Mouse (Mus musculus): ENCODE data around the gene Zfp978. TPM values are rescaled to one million over a fixed set of nuclear protein-coding genes. Genes with fewer than 3 reads are reported as not detected.
"Not testable (repeated sequence)": the region's sequence is repeated elsewhere in the genome, so short reads cannot be mapped to it uniquely, and the experiment has no call there.

The Zfp978 gene
- polyA plus RNA-seq, 1 experiment = not detected

DNA sequence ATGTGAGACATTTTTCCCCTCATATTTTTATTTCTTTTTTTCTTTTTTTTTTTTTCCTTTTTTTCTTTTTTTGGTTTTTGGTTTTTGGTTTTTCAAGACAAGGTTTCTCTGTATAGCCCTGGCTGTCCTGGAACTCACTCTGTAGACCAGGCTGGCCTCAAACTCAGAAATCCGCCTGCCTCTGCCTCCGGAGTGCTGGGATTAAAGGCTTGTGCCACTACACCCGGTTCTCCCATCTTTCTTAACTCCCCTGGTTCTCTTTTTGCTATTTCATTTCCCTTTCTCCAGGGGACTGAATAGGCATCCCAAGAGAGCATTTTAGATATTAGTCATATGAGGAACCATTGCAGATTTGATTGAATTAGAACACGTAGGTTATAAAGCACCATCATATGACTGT, 7.5 kb upstream of the Zfp978 start:
- not testable (repeated sequence) for H3K27me3 ChIP-seq (ENCODE audit: control insufficient read depth, insufficient read depth, low read length); H3K4me1 ChIP-seq (ENCODE audit: control insufficient read depth, insufficient read depth, insufficient read length, low read length); H3K4me3 ChIP-seq (ENCODE audit: low read depth, low read length); H3K36me3 ChIP-seq (ENCODE audit: control insufficient read depth, insufficient read depth, low read length); H3K27ac ChIP-seq (ENCODE audit: insufficient read depth, low read depth, low read length)
- WGBS = 82% methylated on average over 4 of the region's 4 CpGs

DNA sequence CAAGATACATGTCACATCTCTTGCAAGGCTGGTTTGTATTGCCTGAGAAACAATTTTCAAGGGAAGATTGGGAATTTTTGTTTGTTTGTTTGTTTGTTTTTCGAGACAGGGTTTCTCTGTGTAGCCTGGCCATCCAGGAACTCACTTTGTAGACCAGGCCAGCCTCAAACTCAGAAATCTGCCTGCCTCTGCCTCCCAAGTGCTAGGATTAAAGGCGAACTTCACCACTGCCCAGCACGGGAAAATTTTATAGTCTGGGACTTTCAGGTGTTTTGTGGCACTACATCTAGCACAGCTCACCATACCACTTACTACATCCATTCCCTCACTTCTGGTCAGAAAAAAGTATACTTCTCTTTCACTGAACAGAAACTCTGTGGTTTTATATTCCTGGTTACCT, 5.1 kb upstream of the Zfp978 start:
- WGBS = no CpG with 5 or more reads among the region's 3 CpGs
- not testable (repeated sequence) for H3K27me3 ChIP-seq (ENCODE audit: control insufficient read depth, insufficient read depth, low read length); H3K4me3 ChIP-seq (ENCODE audit: low read depth, low read length); H3K4me1 ChIP-seq (ENCODE audit: control insufficient read depth, insufficient read depth, insufficient read length, low read length); H3K36me3 ChIP-seq (ENCODE audit: control insufficient read depth, insufficient read depth, low read length); H3K27ac ChIP-seq (ENCODE audit: insufficient read depth, low read depth, low read length)

DNA sequence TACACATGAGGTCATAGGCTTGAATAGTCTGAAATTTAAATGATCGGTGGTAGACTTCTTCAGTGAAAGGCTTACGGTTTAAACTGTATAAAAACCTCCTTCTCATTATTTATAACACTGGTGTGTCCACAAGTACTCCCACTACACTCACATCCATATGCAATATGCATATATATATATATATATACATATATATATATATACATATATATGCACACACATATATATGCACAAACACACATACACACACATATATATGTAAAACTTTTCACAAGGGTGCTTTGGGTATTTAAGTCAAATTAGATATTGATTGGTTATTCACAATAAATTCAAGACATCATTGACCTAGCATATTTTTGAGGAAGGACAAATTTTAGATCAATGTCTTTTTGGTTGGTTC, 3.9 kb upstream of the Zfp978 start:
- no CpG with 5 or more reads among the region's 2 CpGs for WGBS
- H3K4me1 ChIP-seq (ENCODE audit: control insufficient read depth, insufficient read depth, insufficient read length, low read length); H3K36me3 ChIP-seq (ENCODE audit: control insufficient read depth, insufficient read depth, low read length); H3K27me3 ChIP-seq (ENCODE audit: control insufficient read depth, insufficient read depth, low read length); H3K27ac ChIP-seq (ENCODE audit: insufficient read depth, low read depth, low read length); H3K4me3 ChIP-seq (ENCODE audit: low read depth, low read length): not testable (repeated sequence)

DNA sequence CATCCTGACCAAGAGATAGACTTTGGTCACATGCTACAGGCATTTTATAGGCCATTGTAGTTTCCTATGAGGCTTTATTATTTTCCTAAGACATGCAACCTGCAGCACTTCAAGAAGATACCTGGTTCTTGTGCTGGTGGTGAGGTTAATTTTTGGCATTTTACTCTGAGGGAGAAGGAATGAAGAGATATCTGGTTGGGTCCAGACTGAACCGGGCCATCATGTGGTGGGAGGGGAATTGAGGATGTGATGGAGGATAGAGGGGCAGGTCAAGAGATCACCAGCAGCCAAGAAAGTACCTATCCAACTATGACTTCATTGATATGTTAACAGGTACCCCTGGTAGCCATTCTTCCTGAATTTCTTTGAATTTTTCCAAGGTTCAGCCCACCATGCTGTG, 769 bp downstream of the Zfp978 start:
- not testable (repeated sequence) for H3K36me3 ChIP-seq (ENCODE audit: control insufficient read depth, insufficient read depth, low read length); H3K27ac ChIP-seq (ENCODE audit: insufficient read depth, low read depth, low read length); H3K4me1 ChIP-seq (ENCODE audit: control insufficient read depth, insufficient read depth, insufficient read length, low read length); H3K27me3 ChIP-seq (ENCODE audit: control insufficient read depth, insufficient read depth, low read length); H3K4me3 ChIP-seq (ENCODE audit: low read depth, low read length)
- WGBS = no CpG with 5 or more reads among the region's 1 CpGs

DNA sequence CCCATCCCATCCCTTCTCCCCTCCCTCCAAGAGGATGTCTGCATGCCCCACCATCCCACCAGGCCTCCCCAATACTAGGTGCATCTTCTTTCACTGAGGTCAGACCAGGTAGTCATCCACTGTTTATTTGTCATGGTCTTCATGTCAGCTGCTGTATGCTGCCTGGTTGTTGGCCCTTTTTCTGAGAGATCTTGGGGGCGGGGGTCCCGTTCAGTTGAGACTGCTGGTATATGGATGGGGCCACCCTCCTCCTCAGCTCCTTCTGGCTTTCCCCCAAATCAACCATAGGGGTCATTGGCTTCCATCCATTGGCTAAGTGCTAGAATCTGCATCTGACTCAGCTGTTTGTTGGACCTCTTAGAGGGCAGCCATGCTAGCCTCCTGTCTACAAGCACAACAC, 8.5 kb downstream of the Zfp978 start:
- WGBS = no CpG with 5 or more reads among the region's 2 CpGs
- H3K27ac ChIP-seq (ENCODE audit: insufficient read depth, low read depth, low read length); H3K27me3 ChIP-seq (ENCODE audit: control insufficient read depth, insufficient read depth, low read length); H3K4me1 ChIP-seq (ENCODE audit: control insufficient read depth, insufficient read depth, insufficient read length, low read length); H3K4me3 ChIP-seq (ENCODE audit: low read depth, low read length); H3K36me3 ChIP-seq (ENCODE audit: control insufficient read depth, insufficient read depth, low read length): not testable (repeated sequence)

DNA sequence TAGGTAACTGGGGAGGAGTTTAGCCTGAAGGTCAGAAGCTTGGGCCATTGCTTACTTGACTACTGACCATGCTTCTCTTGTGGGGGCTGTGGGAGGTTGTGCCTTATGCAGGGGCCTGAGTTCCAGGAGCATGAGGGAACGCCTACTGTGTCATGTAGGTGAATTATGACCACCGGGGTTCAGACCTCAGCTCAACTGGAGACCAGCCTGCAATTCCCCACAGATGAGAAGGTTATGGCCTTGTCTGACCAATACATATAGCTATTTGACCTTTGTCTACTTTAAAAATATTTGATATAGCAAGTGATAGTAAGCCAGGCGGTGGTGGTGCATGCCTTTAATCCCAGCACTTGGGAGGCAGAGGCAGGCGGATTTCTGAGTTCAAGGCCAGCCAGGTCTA, 22.1 kb downstream of the Zfp978 start:
- H3K36me3 ChIP-seq (ENCODE audit: control insufficient read depth, insufficient read depth, low read length); H3K4me3 ChIP-seq (ENCODE audit: low read depth, low read length); H3K27ac ChIP-seq (ENCODE audit: insufficient read depth, low read depth, low read length); H3K4me1 ChIP-seq (ENCODE audit: control insufficient read depth, insufficient read depth, insufficient read length, low read length); H3K27me3 ChIP-seq (ENCODE audit: control insufficient read depth, insufficient read depth, low read length): not testable (repeated sequence)
- WGBS = 75% methylated on average over 4 of the region's 4 CpGs

DNA sequence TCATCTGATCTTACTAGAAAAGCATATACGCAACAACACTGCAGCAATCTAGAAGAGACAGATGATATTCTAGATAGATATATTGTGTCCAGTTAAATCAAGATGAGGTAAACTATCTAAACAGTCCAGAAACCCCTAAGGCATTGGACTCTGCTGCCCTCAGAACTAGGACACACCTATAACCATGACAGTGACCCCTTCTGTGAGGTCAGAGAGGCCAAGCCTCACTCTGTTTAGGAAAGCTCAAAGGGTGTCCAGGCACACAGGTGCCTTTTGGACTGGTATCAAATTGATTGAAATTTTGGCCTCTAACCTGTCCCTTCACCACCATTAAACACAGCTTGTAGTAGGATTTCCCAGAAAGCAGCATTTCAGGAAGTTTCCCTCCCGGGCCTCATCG, 36.1 kb downstream of the Zfp978 start:
- H3K36me3 ChIP-seq (ENCODE audit: control insufficient read depth, insufficient read depth, low read length); H3K27me3 ChIP-seq (ENCODE audit: control insufficient read depth, insufficient read depth, low read length); H3K4me1 ChIP-seq (ENCODE audit: control insufficient read depth, insufficient read depth, insufficient read length, low read length); H3K4me3 ChIP-seq (ENCODE audit: low read depth, low read length); H3K27ac ChIP-seq (ENCODE audit: insufficient read depth, low read depth, low read length): not testable (repeated sequence)
- WGBS = 82% methylated on average over 3 of the region's 3 CpGs

DNA sequence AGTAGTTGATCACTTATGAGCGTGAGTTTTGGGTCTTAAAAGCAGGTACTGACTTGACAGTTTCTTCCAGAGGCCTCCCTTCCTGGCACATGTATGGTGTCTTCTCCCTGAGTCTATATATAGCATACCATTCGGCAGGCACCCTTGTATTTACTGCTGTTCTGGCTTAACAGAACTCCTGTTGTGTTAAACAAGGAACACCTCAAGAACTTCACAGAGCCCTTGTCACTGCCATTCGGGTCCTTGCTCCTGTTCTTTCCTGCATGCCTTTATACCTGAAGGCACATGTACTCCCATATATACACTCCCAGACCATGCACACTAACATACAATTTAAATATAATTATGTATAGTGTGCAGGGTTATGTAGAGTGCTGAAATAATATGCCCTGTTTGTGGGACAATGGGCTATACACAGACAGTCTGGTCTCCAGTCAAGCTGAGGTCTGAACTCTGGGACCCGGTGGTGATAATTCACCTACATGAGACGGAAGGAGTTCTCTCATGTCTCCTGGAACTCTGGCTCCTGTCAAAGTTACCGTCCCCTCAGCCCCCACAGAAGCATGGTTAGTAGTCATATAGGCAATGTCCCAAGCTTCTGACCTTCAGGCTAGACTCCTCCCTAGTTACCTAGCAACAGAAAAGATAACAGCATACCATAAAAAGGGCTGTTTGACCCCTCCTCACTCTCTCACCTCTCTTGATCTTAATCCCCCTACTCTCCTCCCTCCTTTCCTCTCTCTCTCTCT, 37.0 kb downstream of the Zfp978 start:
- not testable (repeated sequence) for H3K27ac ChIP-seq (ENCODE audit: insufficient read depth, low read depth, low read length); H3K36me3 ChIP-seq (ENCODE audit: control insufficient read depth, insufficient read depth, low read length); H3K4me3 ChIP-seq (ENCODE audit: low read depth, low read length); H3K27me3 ChIP-seq (ENCODE audit: control insufficient read depth, insufficient read depth, low read length); H3K4me1 ChIP-seq (ENCODE audit: control insufficient read depth, insufficient read depth, insufficient read length, low read length)
- WGBS = 72% methylated on average over 6 of the region's 6 CpGs

DNA sequence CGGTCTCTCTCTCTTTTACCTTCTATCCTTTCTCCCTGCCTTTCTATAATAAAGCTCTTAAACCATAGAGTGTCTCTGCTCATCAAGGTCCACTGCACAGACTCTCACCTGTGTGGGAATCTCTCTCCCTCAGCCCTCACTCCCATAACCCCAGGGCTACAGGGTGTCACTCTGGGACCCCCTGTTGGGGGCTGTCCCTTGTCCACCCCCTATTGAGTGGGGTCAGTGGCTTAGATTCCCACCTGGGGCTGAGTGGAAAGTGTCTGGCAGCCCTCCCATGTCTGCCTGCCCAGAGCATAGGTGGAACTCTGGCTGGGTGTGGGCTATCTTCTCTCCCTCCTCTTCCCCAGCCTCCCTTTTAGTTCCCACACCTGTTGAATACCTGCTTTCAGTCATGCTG, 37.6 kb downstream of the Zfp978 start:
- H3K27ac ChIP-seq (ENCODE audit: insufficient read depth, low read depth, low read length); H3K4me1 ChIP-seq (ENCODE audit: control insufficient read depth, insufficient read depth, insufficient read length, low read length); H3K27me3 ChIP-seq (ENCODE audit: control insufficient read depth, insufficient read depth, low read length); H3K36me3 ChIP-seq (ENCODE audit: control insufficient read depth, insufficient read depth, low read length); H3K4me3 ChIP-seq (ENCODE audit: low read depth, low read length): not testable (repeated sequence)
- WGBS = 84% methylated on average over 1 of the region's 1 CpGs

DNA sequence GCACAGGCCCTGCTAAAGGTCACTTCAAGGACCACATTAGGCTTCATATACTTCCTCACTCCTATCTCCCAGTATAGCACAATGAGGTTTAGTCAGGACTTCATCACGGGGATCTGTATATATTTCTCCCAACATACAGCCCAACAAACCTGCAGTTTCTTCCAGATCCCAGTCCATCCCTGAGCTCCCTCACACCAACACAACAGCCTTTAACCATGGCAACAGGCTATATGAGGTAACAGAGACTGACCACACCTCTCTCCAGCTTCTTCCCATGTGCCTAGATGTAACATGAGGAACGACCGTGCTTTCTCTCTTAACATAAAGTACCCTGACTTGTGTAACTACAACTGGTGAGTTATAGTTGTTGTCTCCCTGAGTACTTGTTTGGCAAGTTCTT, 38.4 kb downstream of the Zfp978 start:
- H3K4me3 ChIP-seq (ENCODE audit: low read depth, low read length); H3K4me1 ChIP-seq (ENCODE audit: control insufficient read depth, insufficient read depth, insufficient read length, low read length); H3K27ac ChIP-seq (ENCODE audit: insufficient read depth, low read depth, low read length); H3K27me3 ChIP-seq (ENCODE audit: control insufficient read depth, insufficient read depth, low read length); H3K36me3 ChIP-seq (ENCODE audit: control insufficient read depth, insufficient read depth, low read length): not testable (repeated sequence)
- WGBS = 69% methylated on average over 3 of the region's 3 CpGs

DNA sequence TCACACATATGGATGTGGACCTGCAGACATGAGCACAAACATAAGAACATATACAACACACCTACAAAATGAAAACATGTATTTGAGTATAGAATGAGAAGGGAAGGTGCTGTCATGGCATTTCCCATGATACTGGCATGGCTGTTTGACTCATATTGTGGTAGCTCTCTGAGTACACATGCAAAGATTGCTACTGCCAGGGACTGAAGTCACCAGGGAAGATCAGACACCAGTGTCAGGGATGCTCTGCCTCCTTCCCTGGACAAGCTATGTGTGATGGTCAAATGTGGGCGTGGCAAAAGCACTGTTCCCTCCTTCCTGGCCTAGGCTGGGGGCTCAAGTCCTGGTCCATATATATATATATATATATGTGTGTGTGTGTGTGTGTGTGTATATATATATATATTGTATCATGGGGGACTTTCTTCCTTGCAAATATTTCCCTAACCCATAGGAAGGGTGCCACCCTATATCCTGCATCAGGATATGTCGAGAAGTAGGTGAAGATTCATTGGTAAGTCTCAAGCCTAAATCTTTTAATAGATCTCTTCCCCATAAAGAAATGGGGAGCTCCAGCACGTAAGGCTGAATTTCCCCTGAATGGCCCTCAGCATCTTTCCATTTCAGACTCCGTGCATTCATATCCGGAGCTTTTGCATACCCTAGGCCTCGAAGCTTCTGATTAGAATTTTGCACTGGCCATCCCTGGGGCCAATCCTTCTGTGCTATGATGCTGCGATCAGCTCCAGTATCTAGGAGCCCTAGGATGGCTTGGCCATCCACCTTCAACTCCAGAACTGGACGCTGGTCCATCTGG, 39.1 kb downstream of the Zfp978 start:
- H3K4me1 ChIP-seq (ENCODE audit: control insufficient read depth, insufficient read depth, insufficient read length, low read length); H3K4me3 ChIP-seq (ENCODE audit: low read depth, low read length); H3K36me3 ChIP-seq (ENCODE audit: control insufficient read depth, insufficient read depth, low read length); H3K27me3 ChIP-seq (ENCODE audit: control insufficient read depth, insufficient read depth, low read length); H3K27ac ChIP-seq (ENCODE audit: insufficient read depth, low read depth, low read length): not testable (repeated sequence)
- 80% methylated on average over 8 of the region's 8 CpGs for WGBS

Measured in small intestine, adult 2 months (tissue).